Mouse (Mus musculus) brown adipose tissue, adult 24 weeks (tissue): Measurements from ENCODE around the gene Dnaaf3. TPM values are rescaled to one million over a fixed set of nuclear protein-coding genes. Genes with fewer than 3 reads are reported as not detected.
A peak's percentile ranks its signal among the peaks of the same experiment; 100 is the strongest.
"Not testable (repeated sequence)": the region's sequence is repeated elsewhere in the genome, so short reads cannot be mapped to it uniquely, and the experiment has no call there.

ENCODE experiments used
- H3K27ac ChIP-seq: fragments of 200-500 bp; replicated peaks from 2 replicates; pipeline ENCODE4 v1.5.1; 2012; ENCODE audit warnings: low read depth, mild to moderate bottlenecking, low read length
- H3K4me1 ChIP-seq: fragments of 200-500 bp; 2 replicates; pipeline ENCODE4 v1.6.1; 2012; ENCODE audit warnings: low read length, mixed read lengths; ENCODE audit not compliant: control insufficient read depth, insufficient read depth, insufficient read length
- H3K4me3 ChIP-seq: fragments of 200-500 bp; 2 replicates; pipeline ENCODE4 v1.5.1; 2012; ENCODE audit warnings: low read depth, mild to moderate bottlenecking, low read length, moderate library complexity; ENCODE audit not compliant: insufficient read depth
- polyA plus RNA-seq: library from polyadenylated mRNA; stranded (reverse); fragments of >200 nt; gene quantifications from 2 replicates; pipeline ENCODE4 v1.2.4, GENCODE M21; 2012; ENCODE audit not compliant: missing spikeins, insufficient read depth, insufficient read length

The Dnaaf3 gene
- polyA plus RNA-seq, 1 experiment: not detected

GRCm38 (mm10) chr7:4527302-4527689 is 5.0 kb downstream of the Dnaaf3 start:
- Histone ChIP-seq H3K4me1 (no peaks in the 10 kb centered on the region), H3K4me3 (peak overlapping the region; percentile 61), H3K27ac (no peak overlapping the region)

DNA sequence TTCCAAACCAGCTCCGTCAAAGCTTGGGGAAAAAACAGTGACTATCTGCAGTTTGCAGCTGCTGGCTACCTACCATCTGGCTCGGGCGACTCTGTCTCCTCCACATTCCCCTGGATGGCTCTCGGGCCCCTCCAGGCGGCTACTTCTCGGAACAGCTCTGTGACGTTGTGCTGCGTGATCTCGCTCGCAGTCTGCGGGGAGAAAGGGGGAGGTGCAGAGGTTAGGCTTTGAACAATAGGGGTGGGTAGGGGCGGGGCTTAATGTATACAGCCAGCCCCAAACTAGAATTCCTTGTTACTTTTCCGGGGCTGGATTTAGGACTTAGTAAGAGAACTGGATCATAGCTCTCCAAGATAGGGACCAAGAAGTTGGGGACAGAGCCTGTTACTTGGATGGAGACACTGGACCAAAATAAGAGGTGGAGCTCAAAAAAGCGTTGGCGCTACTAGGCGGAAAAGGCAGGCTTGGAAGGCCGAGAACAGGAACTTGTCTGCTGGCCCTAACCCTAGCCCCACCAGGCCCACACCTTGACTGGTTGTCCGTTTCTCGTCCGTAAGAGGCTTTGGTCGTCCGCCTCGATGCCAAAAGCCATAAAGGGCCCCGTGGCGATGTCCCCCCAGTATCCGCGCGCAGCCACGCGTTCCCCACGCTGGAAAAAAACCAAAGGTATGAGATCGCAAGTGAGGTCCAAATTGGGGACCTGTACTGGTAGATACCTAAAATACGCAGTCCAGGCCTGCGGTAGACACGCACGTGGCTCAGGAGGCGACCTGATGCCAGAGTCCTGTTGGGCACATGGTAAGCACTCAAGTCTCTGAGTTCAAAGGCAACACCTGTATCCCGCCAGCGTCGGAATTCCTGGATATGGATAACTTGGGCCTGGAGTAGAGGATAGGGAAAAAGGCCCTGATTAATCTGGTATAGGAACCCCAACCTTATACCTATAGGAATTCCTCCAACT is 5.6 kb downstream of the Dnaaf3 start:
- H3K27ac ChIP-seq: peak overlapping the region; percentile 73
- H3K4me1 ChIP-seq: no peaks in the 10 kb centered on the region

DNA sequence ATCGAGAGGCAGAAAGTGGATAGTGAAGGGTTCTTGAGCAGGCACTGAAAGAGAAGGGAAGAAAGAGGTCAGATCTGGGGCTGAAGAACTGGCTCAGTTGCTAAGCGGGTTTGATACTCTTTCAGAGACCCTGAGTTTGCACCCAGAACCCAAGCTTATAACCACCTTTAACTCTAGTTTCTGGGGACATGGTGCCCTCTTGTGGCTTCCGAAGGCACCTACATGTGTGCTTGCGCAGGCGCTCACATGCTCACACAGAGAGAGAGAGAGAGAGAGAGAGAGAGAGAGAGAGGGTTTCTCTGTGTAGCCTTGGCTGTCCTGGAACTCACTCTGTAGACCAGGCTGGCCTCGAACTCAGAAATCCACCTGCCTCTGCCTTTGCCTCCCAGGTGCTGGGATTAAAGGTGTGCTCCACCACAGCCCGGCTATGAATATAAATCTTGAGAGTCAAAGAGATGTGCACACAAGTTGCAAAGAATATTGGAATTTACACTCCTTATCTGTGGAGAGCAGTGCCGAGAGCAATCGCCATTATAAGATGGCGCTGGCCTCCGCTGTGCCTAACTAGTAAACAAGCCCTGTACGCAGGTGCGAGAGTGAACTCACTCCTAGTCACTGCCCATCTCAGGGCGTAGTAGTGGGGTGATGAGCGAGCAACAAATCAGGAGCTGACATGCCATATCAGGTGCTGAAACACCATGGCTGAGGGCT is 7.9 kb downstream of the Dnaaf3 start, which contains the start of gene Tnni3:
TSS of gene Tnni3 (minus strand) at position 18 of the 711 bp plus-strand sequence.
- H3K4me1 ChIP-seq, H3K4me3 ChIP-seq, H3K27ac ChIP-seq: not testable (repeated sequence)

More for the DNA sequence above, 5.6 kb downstream of the Dnaaf3 start:
- peak overlapping the region; percentile 61 for H3K4me3 ChIP-seq

GRCm38 (mm10) chr7:4523205-4524130 is 8.8 kb downstream of the Dnaaf3 start:
- no peak overlapping the region for H3K27ac ChIP-seq
- no peak overlapping the region for H3K4me3 ChIP-seq

GRCm38 (mm10) chr7:4522292-4522691 is 10.0 kb downstream of the Dnaaf3 start:
- H3K4me3 ChIP-seq: no peak overlapping the region
- H3K27ac ChIP-seq: no peak overlapping the region
- H3K4me1 ChIP-seq: no peaks in the 10 kb centered on the region

More at GRCm38 (mm10) chr7:4523205-4524130, 8.8 kb downstream of the Dnaaf3 start:
- no peaks in the 10 kb centered on the region for H3K4me1 ChIP-seq

DNA sequence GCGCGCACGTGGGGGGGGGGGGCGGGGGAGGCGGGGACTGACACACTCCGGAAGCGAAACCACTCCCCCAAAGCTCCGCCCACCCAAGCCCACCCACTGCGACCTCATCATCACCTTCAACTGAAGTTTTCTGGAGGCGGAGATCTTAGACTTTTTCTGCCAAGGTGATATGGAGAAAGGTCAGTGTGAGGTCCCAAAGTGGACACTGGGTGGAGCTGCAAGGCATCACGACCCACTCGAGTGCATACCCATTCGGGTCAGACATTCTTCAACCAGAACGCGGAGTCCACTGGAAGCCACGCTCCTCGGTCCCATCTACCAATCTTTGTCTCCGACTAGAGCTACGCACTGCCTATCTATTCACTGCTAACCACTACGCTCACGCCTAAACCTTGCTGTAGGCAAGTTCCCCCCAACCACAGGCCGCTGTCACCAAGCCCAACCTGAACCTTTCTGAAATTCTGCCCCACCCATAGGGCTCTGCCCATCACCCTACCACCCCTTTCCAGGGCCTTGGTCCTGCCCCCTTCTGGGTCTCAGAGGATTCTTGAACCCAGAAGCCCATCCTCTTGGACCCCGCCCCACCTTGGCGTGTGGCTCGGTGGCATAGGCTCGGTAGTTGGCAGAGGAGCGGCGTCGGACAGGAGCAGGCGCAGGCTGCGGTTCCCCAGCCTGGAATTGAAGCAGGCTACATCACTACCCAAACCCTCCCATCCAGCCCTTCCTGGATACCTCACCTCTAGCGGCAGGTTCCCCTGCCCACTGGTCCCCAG is 10.8 kb downstream of the Dnaaf3 start:
- Histone ChIP-seq H3K27ac (no peak overlapping the region), H3K4me3 (no peak overlapping the region), H3K4me1 (no peaks in the 10 kb centered on the region)

GRCm38 (mm10) chr7:4518487-4518886 is 13.8 kb downstream of the Dnaaf3 start:
- Histone ChIP-seq H3K4me3 (no peak overlapping the region), H3K27ac (no peak overlapping the region), H3K4me1 (no peaks in the 10 kb centered on the region)

DNA sequence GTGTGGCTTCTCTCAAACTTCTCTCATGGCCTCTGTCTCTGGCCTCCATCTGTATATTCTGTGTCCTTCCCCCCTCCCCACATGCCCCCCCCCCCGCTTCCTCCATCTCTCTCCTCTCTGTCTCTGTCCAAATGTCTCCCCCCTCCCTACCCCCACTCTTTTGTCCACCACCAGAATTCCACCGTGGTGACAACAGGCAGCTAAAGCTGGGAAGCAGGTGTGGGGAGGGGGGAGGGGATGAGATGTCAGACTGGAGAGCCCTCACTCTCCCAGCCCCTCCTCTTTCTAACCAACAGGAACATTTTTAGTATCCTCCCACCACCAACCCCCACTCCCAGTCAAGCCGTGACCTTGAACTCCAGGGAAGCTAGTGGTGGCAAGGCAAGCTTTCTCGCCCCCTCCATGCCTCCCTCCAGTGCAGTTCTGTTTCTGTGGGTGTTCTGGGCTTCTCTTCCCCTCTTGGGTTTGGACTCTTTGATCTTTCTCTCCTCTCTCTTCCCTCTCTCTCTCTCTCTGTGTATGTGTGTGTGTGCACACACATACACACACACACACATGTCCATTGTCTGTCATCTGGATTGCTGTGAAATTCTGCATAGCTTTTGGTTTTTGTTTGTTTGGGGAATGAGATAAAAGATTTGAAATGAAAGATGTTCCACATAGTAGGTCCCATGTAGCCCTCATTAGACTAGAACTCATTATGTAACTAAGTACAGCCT is 15.8 kb downstream of the Dnaaf3 start, which contains the start of gene Tnnt1:
TSS of gene Tnnt1 (minus strand) at position 51 of the 719 bp plus-strand sequence.
- Histone ChIP-seq H3K4me1 (no peaks in the 10 kb centered on the region), H3K27ac (no peak within 1 kb of the TSS), H3K4me3 (no peak within 1 kb of the TSS)

GRCm38 (mm10) chr7:4515853-4516252 is 16.4 kb downstream of the Dnaaf3 start:
- H3K27ac ChIP-seq: no peak overlapping the region
- no peaks in the 10 kb centered on the region for H3K4me1 ChIP-seq
- no peak overlapping the region for H3K4me3 ChIP-seq

- Histone ChIP-seq H3K4me1 (no peaks in the 10 kb centered on the region), H3K27ac (no peak overlapping the region), H3K4me3 (no peak overlapping the region)
Observed at GRCm38 (mm10) chr7:4513829-4514712, 18.2 kb downstream of the Dnaaf3 start.

DNA sequence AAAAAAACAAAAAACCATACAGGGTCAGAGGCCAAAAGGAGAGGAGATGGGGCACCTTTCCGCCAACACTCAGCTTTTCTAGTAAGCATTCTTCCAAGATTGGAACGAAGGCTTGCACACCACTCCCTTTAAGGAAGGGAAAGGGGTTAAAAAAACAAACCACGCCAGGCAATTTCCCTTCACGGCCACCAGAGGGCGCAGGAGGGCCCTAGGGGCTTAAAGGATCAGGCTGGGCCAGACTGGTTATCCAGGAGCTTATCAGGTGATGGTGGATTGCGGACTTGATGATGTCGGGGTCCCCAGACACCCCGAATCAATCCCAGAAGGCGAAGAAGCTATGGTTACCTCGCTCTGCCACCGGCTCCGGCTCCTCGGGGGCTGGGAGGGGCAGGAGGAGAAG is 19.0 kb downstream of the Dnaaf3 start:
- Histone ChIP-seq H3K4me1 (no peaks in the 10 kb centered on the region), H3K27ac (no peak overlapping the region), H3K4me3 (no peak overlapping the region)

GRCm38 (mm10) chr7:4511489-4512224 is 20.6 kb downstream of the Dnaaf3 start:
- Histone ChIP-seq H3K4me3 (no peak overlapping the region), H3K27ac (no peak overlapping the region), H3K4me1 (no peaks in the 10 kb centered on the region)
